Mouse (Mus musculus) heart, embryonic 10.5 days (tissue): ENCODE data around the gene Sidt1. TPM values are rescaled to one million over a fixed set of nuclear protein-coding genes. Genes with fewer than 3 reads are reported as not detected.

ENCODE experiments used
- DNase-seq: peaks from one replicate; pipeline ENCODE4 v3.0.0-alpha.2; 2017; ENCODE audit warnings: low spot score
- H3K27ac ChIP-seq: fragments of 300-500 bp; sonication (generic); 2 replicates; pipeline ENCODE4 v1.5.1; 2016; ENCODE audit warnings: mild to moderate bottlenecking
- H3K27me3 ChIP-seq: fragments of 300-500 bp; sonication (generic); 2 replicates; pipeline ENCODE4 v1.6.1; 2016; ENCODE audit warnings: mild to moderate bottlenecking; ENCODE audit not compliant: poor library complexity, insufficient read depth, severe bottlenecking
- H3K36me3 ChIP-seq: fragments of 300-500 bp; sonication (generic); 2 replicates; pipeline ENCODE4 v1.6.1; 2016; ENCODE audit warnings: mild to moderate bottlenecking, moderate library complexity
- H3K4me1 ChIP-seq: fragments of 300-500 bp; sonication (generic); 2 replicates; pipeline ENCODE4 v1.6.1; 2016; ENCODE audit warnings: mild to moderate bottlenecking
- H3K4me3 ChIP-seq: fragments of 300-500 bp; sonication (generic); 2 replicates; pipeline ENCODE4 v1.5.1; 2016; ENCODE audit warnings: mild to moderate bottlenecking, moderate library complexity
- H3K9me3 ChIP-seq: fragments of 300-500 bp; sonication (generic); 2 replicates; pipeline ENCODE4 v1.6.1; 2016; ENCODE audit warnings: mild to moderate bottlenecking, moderate library complexity
- whole genome bisulfite sequencing: fragments of 180-500 bp; shearing (Covaris S2); methylation state at CpG from one replicate; pipeline ENCODE4 v1.1.7; 2016; 5-methylcytosine and 5-hydroxymethylcytosine counted together
- polyA plus RNA-seq: library from polyadenylated mRNA; unstranded; fragments of >200 nt; fragmentation: Nextera tagmentation; extraction: Ambion mirVana; gene quantifications from 2 replicates; pipeline ENCODE4 v1.2.1, GENCODE M21; 2016

Gene Sidt1
- polyA plus RNA-seq, 1 experiment from 2014 or later = not detected

GRCm38 (mm10) chr16:44216417-44216816 is 116.6 kb downstream of the Sidt1 start:
- H3K4me1 ChIP-seq = peaks cover 9% of the 10 kb centered on the region; the same call in 1 of the 2 replicates
- H3K4me3 ChIP-seq = no peak overlapping the region
- no peaks in the 10 kb centered on the region for H3K9me3 ChIP-seq
- WGBS = 93% methylated on average over 7 of the region's 7 CpGs
- H3K36me3 ChIP-seq = peaks cover 94% of the 10 kb centered on the region
- H3K27me3 ChIP-seq = no peaks in the 10 kb centered on the region
- no peak for DNase-seq
- no peak overlapping the region for H3K27ac ChIP-seq

DNA sequence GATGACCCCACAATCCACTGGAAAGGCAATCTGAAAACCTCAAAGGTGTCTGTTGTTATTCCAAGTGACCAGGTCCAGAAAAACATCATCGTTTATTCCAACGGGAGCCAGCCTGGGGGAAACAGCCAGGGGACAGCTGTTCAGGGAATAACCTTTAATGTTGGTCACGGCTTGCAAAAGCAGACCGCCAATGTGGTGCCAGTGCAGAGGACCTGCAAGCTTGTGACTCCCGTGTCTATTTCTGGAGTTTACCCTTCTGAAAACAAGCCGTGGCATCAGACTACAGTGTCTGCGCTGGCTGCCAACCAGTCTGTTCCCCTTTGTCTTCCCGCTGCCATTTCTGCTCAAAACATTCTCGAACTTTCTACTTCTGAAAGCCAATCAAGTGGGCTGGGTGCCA is 117.5 kb downstream of the Sidt1 start:
- Histone ChIP-seq H3K4me3 (no peak overlapping the region), H3K4me1 (peaks cover 6% of the 10 kb centered on the region; the same call in 1 of the 2 replicates), H3K27ac (no peak overlapping the region), H3K9me3 (no peaks in the 10 kb centered on the region), H3K36me3 (peaks cover 93% of the 10 kb centered on the region), H3K27me3 (no peaks in the 10 kb centered on the region)
- WGBS = 93% methylated on average over 9 of the region's 9 CpGs
- DNase-seq = no peak

- H3K36me3 ChIP-seq = peaks cover 82% of the 10 kb centered on the region
- no peak for DNase-seq
- no peaks in the 10 kb centered on the region for H3K9me3 ChIP-seq
- H3K27me3 ChIP-seq = no peaks in the 10 kb centered on the region
- no peak overlapping the region for H3K4me3 ChIP-seq
- H3K27ac ChIP-seq = no peak overlapping the region
- WGBS = 89% methylated on average over 7 of the region's 7 CpGs
- peaks cover 6% of the 10 kb centered on the region; the same call in 1 of the 2 replicates for H3K4me1 ChIP-seq
These were observed 120.3 kb downstream of the Sidt1 start for GRCm38 (mm10) chr16:44212703-44213102.

GRCm38 (mm10) chr16:44211054-44211414 is 122.0 kb downstream of the Sidt1 start:
- Histone ChIP-seq H3K4me3 (no peak overlapping the region), H3K27ac (no peak overlapping the region), H3K4me1 (no peaks in the 10 kb centered on the region), H3K9me3 (no peaks in the 10 kb centered on the region), H3K36me3 (peaks cover 74% of the 10 kb centered on the region), H3K27me3 (no peaks in the 10 kb centered on the region)
- 86% methylated on average over 1 of the region's 1 CpGs for WGBS
- DNase-seq = no peak

DNA sequence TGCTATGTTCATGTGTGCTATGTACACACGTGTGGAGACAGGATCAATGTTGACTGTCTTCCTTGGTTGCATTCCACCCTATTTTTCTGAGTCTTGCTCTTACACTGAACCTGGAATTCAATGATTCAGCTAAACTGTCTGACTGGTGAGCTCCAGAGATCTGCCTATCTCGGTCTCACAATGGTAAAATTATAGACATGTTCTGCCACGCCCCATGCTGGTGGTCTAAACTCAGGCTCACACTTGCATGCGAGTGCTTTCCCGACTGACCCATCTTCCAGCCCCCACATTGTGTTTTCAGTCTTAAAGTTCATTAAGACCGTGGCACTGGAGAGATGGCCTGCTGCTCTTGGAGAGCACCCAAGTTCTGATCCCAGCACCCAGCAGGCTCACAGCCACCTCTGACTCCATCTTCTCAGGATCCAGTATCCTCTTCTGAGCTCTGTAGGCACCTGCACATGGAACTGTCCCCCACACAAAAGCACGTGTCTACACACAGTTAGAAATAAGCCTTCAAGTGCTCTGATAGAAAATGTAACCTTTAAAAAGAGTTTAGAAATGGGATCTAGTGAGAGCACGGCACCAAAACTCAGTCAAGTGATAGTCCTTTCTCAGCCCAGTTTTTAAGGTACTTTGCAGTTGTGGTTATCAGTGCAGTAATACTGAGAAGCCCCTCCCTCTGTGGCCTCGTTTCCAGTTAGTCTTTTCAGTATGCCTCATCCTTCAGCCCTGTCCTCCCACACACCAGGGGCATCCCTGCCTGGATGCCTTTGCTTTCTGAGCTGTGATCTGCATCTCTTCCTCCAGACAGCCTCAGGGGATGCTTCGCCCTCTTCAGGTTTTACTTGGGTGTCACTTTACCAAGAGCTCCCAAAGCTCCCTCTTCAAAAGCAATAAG is 122.6 kb downstream of the Sidt1 start:
- no peak overlapping the region for H3K4me3 ChIP-seq
- no peaks in the 10 kb centered on the region for H3K27me3 ChIP-seq
- no peak overlapping the region for H3K27ac ChIP-seq
- H3K9me3 ChIP-seq = no peaks in the 10 kb centered on the region
- WGBS = 75% methylated on average over 10 of the region's 10 CpGs
- H3K4me1 ChIP-seq = no peaks in the 10 kb centered on the region
- DNase-seq = no peak
- peaks cover 73% of the 10 kb centered on the region for H3K36me3 ChIP-seq

- Histone ChIP-seq H3K27ac (no peak overlapping the region), H3K36me3 (peaks cover 63% of the 10 kb centered on the region), H3K9me3 (no peaks in the 10 kb centered on the region), H3K27me3 (no peaks in the 10 kb centered on the region), H3K4me1 (no peaks in the 10 kb centered on the region), H3K4me3 (no peak overlapping the region)
- WGBS = 92% methylated on average over 8 of the region's 8 CpGs
- DNase-seq = no peak
These were observed 127.0 kb downstream of the Sidt1 start for GRCm38 (mm10) chr16:44205973-44206372.

DNA sequence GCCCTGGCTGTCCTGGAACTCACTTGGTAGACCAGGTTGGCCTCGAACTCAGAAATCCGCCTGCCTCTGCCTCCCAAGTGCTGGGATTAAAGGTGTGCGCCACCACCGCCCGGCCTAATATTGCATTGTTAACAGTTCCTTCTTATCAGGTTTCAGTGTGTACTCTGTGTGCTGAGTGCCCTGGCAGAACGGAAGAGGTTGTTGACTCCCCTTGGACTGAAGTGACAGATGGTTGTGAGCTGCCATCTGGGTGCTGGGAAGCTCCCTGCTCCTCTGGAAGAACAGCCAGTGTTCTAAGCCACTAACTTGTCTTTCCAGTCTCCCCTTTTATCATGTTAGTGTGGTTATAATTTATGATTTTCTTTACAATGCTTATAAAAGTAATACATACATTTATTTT is 128.7 kb downstream of the Sidt1 start:
- H3K36me3 ChIP-seq = peaks cover 65% of the 10 kb centered on the region
- no peaks in the 10 kb centered on the region for H3K27me3 ChIP-seq
- H3K4me1 ChIP-seq = no peaks in the 10 kb centered on the region
- DNase-seq = no peak
- H3K27ac ChIP-seq = no peak overlapping the region
- no peaks in the 10 kb centered on the region for H3K9me3 ChIP-seq
- WGBS = 84% methylated on average over 6 of the region's 6 CpGs
- H3K4me3 ChIP-seq = no peak overlapping the region

- Histone ChIP-seq H3K4me1 (no peaks in the 10 kb centered on the region), H3K27ac (no peak overlapping the region), H3K27me3 (no peaks in the 10 kb centered on the region), H3K9me3 (no peaks in the 10 kb centered on the region), H3K36me3 (peaks cover 43% of the 10 kb centered on the region), H3K4me3 (no peak overlapping the region)
- no peak for DNase-seq
- 88% methylated on average over 4 of the region's 4 CpGs for WGBS
These were observed 132.8 kb downstream of the Sidt1 start for GRCm38 (mm10) chr16:44200146-44200545.

- Histone ChIP-seq H3K9me3 (no peaks in the 10 kb centered on the region), H3K4me3 (no peak overlapping the region), H3K27ac (no peak overlapping the region), H3K27me3 (no peaks in the 10 kb centered on the region), H3K4me1 (no peaks in the 10 kb centered on the region), H3K36me3 (peaks cover 41% of the 10 kb centered on the region)
- DNase-seq = no peak
- WGBS = 88% methylated on average over 14 of the region's 14 CpGs
These were observed 133.8 kb downstream of the Sidt1 start for GRCm38 (mm10) chr16:44199066-44199703.

- H3K4me1 ChIP-seq = peaks cover 5% of the 10 kb centered on the region; the same call in 1 of the 2 replicates
- WGBS = 96% methylated on average over 2 of the region's 2 CpGs
- peaks cover 3% of the 10 kb centered on the region; the same call in 1 of the 2 replicates for H3K9me3 ChIP-seq
- H3K27me3 ChIP-seq = no peaks in the 10 kb centered on the region
- no peak overlapping the region for H3K4me3 ChIP-seq
- DNase-seq = no peak
- H3K36me3 ChIP-seq = peaks cover 9% of the 10 kb centered on the region; the same call in 1 of the 2 replicates
- no peak overlapping the region for H3K27ac ChIP-seq
These were observed 142.0 kb downstream of the Sidt1 start for GRCm38 (mm10) chr16:44190968-44191367.

Other genes with a start within 250 kb of the Sidt1 start
- 38.1 and 39.2 TPM in 2 replicates for gene Atp6v1a, start 193.5 kb downstream of the Sidt1 start, polyA plus RNA-seq
- gene Naa50, start 193.4 kb downstream of the Sidt1 start, polyA plus RNA-seq = 101 and 126 TPM in 2 replicates
- gene Usf3, start 159.9 kb downstream of the Sidt1 start, polyA plus RNA-seq = 2.4 and 2.8 TPM in 2 replicates
- gene Spice1, start 13.9 kb upstream of the Sidt1 start, polyA plus RNA-seq = 22.0 and 23.8 TPM in 2 replicates
- gene Cfap44, start 61.6 kb upstream of the Sidt1 start, polyA plus RNA-seq = 0.21 and 0.26 TPM in 2 replicates
- 5.4 and 8.7 TPM in 2 replicates for gene Boc, start 225.7 kb upstream of the Sidt1 start, polyA plus RNA-seq